ENCODE assay signal across 9 mouse cellular contexts in genomic region chr17:13659943-13660342, GRCm38 (mm10).
DNase-seq lines count a peak whose midpoint lies in the region; ATAC-seq lines count a peak whose summit lies in the region.
"Had no signal": no experiment of that assay in that cellular context is flagged by ENCODE, and none has a peak within 500 bp of the region (broad histone marks: within the 10 kb centered on the region; RNA-seq: fewer than 3 reads in every experiment).

No protein-coding gene starts in this region.

- no peak overlapping the region for H3K9ac ChIP-seq in forebrain, embryonic 16.5 days (replicated peaks; ENCODE audit: low read depth, low read length)
- H3K9ac ChIP-seq: limb, embryonic 15.5 days had no signal

- no peak for ATAC-seq in forebrain, embryonic 16.5 days
- ATAC-seq in frontal cortex, adult (ENCODE audit: low TSS enrichment) = no peak

- H3K27me3 ChIP-seq in forebrain, embryonic 10.5 days (ENCODE audit: poor library complexity, severe bottlenecking) = no peaks in the 10 kb centered on the region
- H3K27me3 ChIP-seq in forebrain, embryonic 16.5 days (replicated peaks; ENCODE audit: control insufficient read depth, insufficient read depth, low read length) = no peaks in the 10 kb centered on the region
- peaks cover 19% of the 10 kb centered on the region for H3K27me3 ChIP-seq in megakaryocyte, embryonic 14.5 days (replicated peaks)
- H3K27me3 ChIP-seq: limb, embryonic 15.5 days had no signal

- WGBS in forebrain, embryonic 10.5 days = 77% methylated on average over 4 of the region's 4 CpGs
- 74% methylated on average over 4 of the region's 4 CpGs for WGBS in forebrain, embryonic 16.5 days

- no peaks in the 10 kb centered on the region for H3K9me3 ChIP-seq in forebrain, embryonic 10.5 days
- H3K9me3 ChIP-seq in forebrain, embryonic 16.5 days (ENCODE audit: control insufficient read depth, low read length) = no peaks in the 10 kb centered on the region
- peaks cover 17% of the 10 kb centered on the region for H3K9me3 ChIP-seq in megakaryocyte, embryonic 14.5 days
- H3K9me3 ChIP-seq: limb, embryonic 15.5 days had no signal

- no peaks in the 10 kb centered on the region for H3K36me3 ChIP-seq in forebrain, embryonic 10.5 days (replicated peaks)
- no peaks in the 10 kb centered on the region for H3K36me3 ChIP-seq in forebrain, embryonic 16.5 days (ENCODE audit: control insufficient read depth, insufficient read depth)
- no peaks in the 10 kb centered on the region for H3K36me3 ChIP-seq in megakaryocyte, embryonic 14.5 days (replicated peaks; ENCODE audit: low read length)
- H3K36me3 ChIP-seq: limb, embryonic 15.5 days had no signal

- H3K4me3 ChIP-seq in forebrain, embryonic 10.5 days = no peak overlapping the region
- H3K4me3 ChIP-seq in forebrain, embryonic 16.5 days (replicated peaks; ENCODE audit: low read length) = no peak overlapping the region
- peak overlapping the region; percentile 84 for H3K4me3 ChIP-seq in megakaryocyte, embryonic 14.5 days (replicated peaks)
- H3K4me3 ChIP-seq: limb, embryonic 15.5 days had no signal

- H3K27ac ChIP-seq in forebrain, embryonic 10.5 days = peak overlapping the region; percentile 85; the same call in 1 of the 2 replicates
- H3K27ac ChIP-seq in forebrain, embryonic 16.5 days (ENCODE audit: low read length) = no peak overlapping the region
- H3K27ac ChIP-seq: limb, embryonic 15.5 days had no signal

- H3K4me2 ChIP-seq in forebrain, embryonic 16.5 days (ENCODE audit: low read length) = no peak overlapping the region
- H3K4me2 ChIP-seq: limb, embryonic 15.5 days had no signal

- H3K4me1 ChIP-seq in forebrain, embryonic 10.5 days = peaks cover 80% of the 10 kb centered on the region
- H3K4me1 ChIP-seq in forebrain, embryonic 16.5 days (replicated peaks; ENCODE audit: control insufficient read depth, insufficient read depth, low read length) = peaks cover 25% of the 10 kb centered on the region
- H3K4me1 ChIP-seq in megakaryocyte, embryonic 14.5 days = peaks cover 42% of the 10 kb centered on the region

- DNase-seq in forebrain, embryonic 10.5 days (ENCODE audit: extremely low spot score, low spot score) = no peak
- peak; percentile 42 to 43 for DNase-seq in lung, adult 18-20 months
- DNase-seq in lung, postnatal 25 days (ENCODE audit: low spot score) = no peak
- DNase-seq in R1 (ENCODE audit: low read depth, low spot score) = peak; percentile 31
- DNase-seq in urinary bladder, adult 2 months (ENCODE audit: low spot score) = no peak

Comparison
In these comparisons a context has a peak if more than half of its experiments do, and no peak if none do; other contexts are left out.
1. DNase-seq: peak in lung, adult 18-20 months (2 of 2) and R1 (single experiment); none in forebrain, embryonic 10.5 days (single experiment), lung, postnatal 25 days (single experiment) and urinary bladder, adult 2 months (single experiment).